Mouse (Mus musculus): ENCODE measurements around the gene Eif3b. TPM values are rescaled to one million over a fixed set of nuclear protein-coding genes. Genes with fewer than 3 reads are reported as not detected.

The Eif3b gene
- polyA plus RNA-seq, 1 experiment from 2014 or later: 184 TPM

GRCm38 (mm10) chr5:140387236-140387635, 31.9 kb upstream of the Eif3b start:
- DNase-seq: no peak
- H3K9ac ChIP-seq: no peak overlapping the region
- H3K9me3 ChIP-seq (ENCODE audit: low read depth, low read length): no peaks in the 10 kb centered on the region
- WGBS: 77% methylated on average over 7 of the region's 7 CpGs
- peaks cover 3% of the 10 kb centered on the region; the same call in 1 of the 2 replicates for H3K4me1 ChIP-seq (ENCODE audit: insufficient read depth)
- no peaks in the 10 kb centered on the region for H3K27me3 ChIP-seq (ENCODE audit: insufficient read depth, low read length)
- H3K4me3 ChIP-seq (ENCODE audit: low read depth, low read length): no peak overlapping the region
- no peaks in the 10 kb centered on the region for H3K36me3 ChIP-seq (ENCODE audit: insufficient read depth)
- TF ChIP-seq CTCF (IDR thresholded peaks at IDR 0.05; ENCODE audit: low read depth): no peak
- no peak for ATAC-seq (ENCODE audit: insufficient read depth)
- H3K27ac ChIP-seq (ENCODE audit: low read depth): no peak overlapping the region
- no peak overlapping the region for H3K4me2 ChIP-seq

GRCm38 (mm10) chr5:140387816-140388510, 31.2 kb upstream of the Eif3b start:
- Histone ChIP-seq H3K27ac (ENCODE audit: low read depth) (no peak overlapping the region), H3K9ac (peak overlapping the region; percentile 57), H3K36me3 (ENCODE audit: insufficient read depth) (no peaks in the 10 kb centered on the region), H3K4me2 (peak overlapping the region; percentile 75), H3K9me3 (ENCODE audit: low read depth, low read length) (no peaks in the 10 kb centered on the region), H3K4me3 (ENCODE audit: low read depth, low read length) (peak overlapping the region; percentile 72), H3K27me3 (ENCODE audit: insufficient read depth, low read length) (no peaks in the 10 kb centered on the region), H3K4me1 (ENCODE audit: insufficient read depth) (peaks cover 3% of the 10 kb centered on the region; the same call in 1 of the 2 replicates)
- DNase-seq: no peak
- 66% methylated on average over 12 of the region's 12 CpGs for WGBS
- TF ChIP-seq CTCF (IDR thresholded peaks at IDR 0.05; ENCODE audit: low read depth): no peak
- no peak for ATAC-seq (ENCODE audit: insufficient read depth)

- ATAC-seq (ENCODE audit: insufficient read depth) (peak; percentile 94), DNase-seq (peak; percentile 99)
- Histone ChIP-seq H3K27me3 (ENCODE audit: insufficient read depth, low read length) (no peaks in the 10 kb centered on the region), H3K4me2 (peak within 1 kb of the TSS; percentile 75), H3K9me3 (ENCODE audit: low read depth, low read length) (no peaks in the 10 kb centered on the region), H3K4me1 (ENCODE audit: insufficient read depth) (peaks cover 3% of the 10 kb centered on the region; the same call in 1 of the 2 replicates), H3K4me3 (ENCODE audit: low read depth, low read length) (peak within 1 kb of the TSS; percentile 72), H3K9ac (peak within 1 kb of the TSS; percentile 57), H3K36me3 (ENCODE audit: insufficient read depth) (no peaks in the 10 kb centered on the region), H3K27ac (ENCODE audit: low read depth) (no peak within 1 kb of the TSS)
- no peak for TF ChIP-seq CTCF (IDR thresholded peaks at IDR 0.05; ENCODE audit: low read depth)
- WGBS: under 1% methylated on average over 53 of the region's 63 CpGs
Measured at GRCm38 (mm10) chr5:140388588-140389576, 30.2 kb upstream of the Eif3b start, which contains the start of gene Snx8. Gene Snx8 (minus strand): TSS chr5:140389262.

- H3K36me3 ChIP-seq (ENCODE audit: insufficient read depth): no peaks in the 10 kb centered on the region
- no peak for DNase-seq
- peak overlapping the region; percentile 72 for H3K4me3 ChIP-seq (ENCODE audit: low read depth, low read length)
- 0 out of 2 replicates have a peak, but pooled peaks cover 3% of the 10 kb centered on the region for H3K4me1 ChIP-seq (ENCODE audit: insufficient read depth)
- WGBS: 61% methylated on average over 3 of the region's 3 CpGs
- H3K9me3 ChIP-seq (ENCODE audit: low read depth, low read length): no peaks in the 10 kb centered on the region
- peak overlapping the region; percentile 34 for H3K9ac ChIP-seq
- H3K4me2 ChIP-seq: peak overlapping the region; percentile 75
- ATAC-seq (ENCODE audit: insufficient read depth): peak; percentile 53
- TF ChIP-seq CTCF (IDR thresholded peaks at IDR 0.05; ENCODE audit: low read depth): no peak
- no peaks in the 10 kb centered on the region for H3K27me3 ChIP-seq (ENCODE audit: insufficient read depth, low read length)
- H3K27ac ChIP-seq (ENCODE audit: low read depth): no peak overlapping the region
Measured at GRCm38 (mm10) chr5:140389647-140390046, 29.5 kb upstream of the Eif3b start.

- H3K27me3 ChIP-seq (ENCODE audit: insufficient read depth, low read length): no peaks in the 10 kb centered on the region
- DNase-seq: no peak
- ATAC-seq (ENCODE audit: insufficient read depth): no peak
- no peak overlapping the region for H3K4me2 ChIP-seq
- H3K4me3 ChIP-seq (ENCODE audit: low read depth, low read length): no peak overlapping the region
- 66% methylated on average over 1 of the region's 1 CpGs for WGBS
- no peak for TF ChIP-seq CTCF (IDR thresholded peaks at IDR 0.05; ENCODE audit: low read depth)
- H3K27ac ChIP-seq (ENCODE audit: low read depth): no peak overlapping the region
- no peaks in the 10 kb centered on the region for H3K9me3 ChIP-seq (ENCODE audit: low read depth, low read length)
- 0 out of 2 replicates have a peak, but pooled peaks cover 3% of the 10 kb centered on the region for H3K4me1 ChIP-seq (ENCODE audit: insufficient read depth)
- H3K36me3 ChIP-seq (ENCODE audit: insufficient read depth): no peaks in the 10 kb centered on the region
- no peak overlapping the region for H3K9ac ChIP-seq
Measured at GRCm38 (mm10) chr5:140391435-140391834, 27.7 kb upstream of the Eif3b start.

GRCm38 (mm10) chr5:140391981-140392380, 27.1 kb upstream of the Eif3b start:
- 82% methylated on average over 5 of the region's 5 CpGs for WGBS

More at GRCm38 (mm10) chr5:140391981-140392380, 27.1 kb upstream of the Eif3b start:
- Histone ChIP-seq H3K9ac (no peak overlapping the region), H3K4me3 (ENCODE audit: low read depth, low read length) (no peak overlapping the region), H3K9me3 (ENCODE audit: low read depth, low read length) (no peaks in the 10 kb centered on the region), H3K36me3 (ENCODE audit: insufficient read depth) (no peaks in the 10 kb centered on the region), H3K27me3 (ENCODE audit: insufficient read depth, low read length) (no peaks in the 10 kb centered on the region), H3K4me1 (ENCODE audit: insufficient read depth) (0 out of 2 replicates have a peak, but pooled peaks cover 3% of the 10 kb centered on the region), H3K27ac (ENCODE audit: low read depth) (no peak overlapping the region), H3K4me2 (no peak overlapping the region)
- DNase-seq (no peak), ATAC-seq (ENCODE audit: insufficient read depth) (no peak)
- TF ChIP-seq CTCF (IDR thresholded peaks at IDR 0.05; ENCODE audit: low read depth): no peak

Data from lung, embryonic 14.5 days (tissue).